In genomic region chr14:22083931-22084330, GRCm38 (mm10) we compare ENCODE assay signal across 16 mouse cellular contexts.
DNase-seq lines count a peak whose midpoint lies in the region; TF ChIP-seq lines count a peak whose summit lies in the region.
"Had no signal": no experiment of that assay in that cellular context is flagged by ENCODE, and none has a peak within 500 bp of the region (broad histone marks: within the 10 kb centered on the region; RNA-seq: fewer than 3 reads in every experiment).

No protein-coding gene starts in this region.

- no peak overlapping the region for H3K4me3 ChIP-seq in layer of hippocampus, adult 2 months
- H3K4me3 ChIP-seq: embryonic facial prominence, embryonic 12.5 days; heart, embryonic 10.5 days; hindbrain, embryonic 12.5 days had no signal

- no peak for DNase-seq in layer of hippocampus, adult 2 months (ENCODE audit: low spot score in 2 of 2)
- no peak for DNase-seq in layer of hippocampus, adult 9-10 months (ENCODE audit: low spot score)
- DNase-seq in brain, embryonic 14.5 days (ENCODE audit: low read depth), result peak; percentile 58
- DNase-seq in retina, embryonic 14.5 days (ENCODE audit: low spot score), result peak; percentile 39
- no peak for DNase-seq in frontal cortex, postnatal 36 days (ENCODE audit: low spot score in 2 of 2)
- DNase-seq in urinary bladder, adult 2 months (ENCODE audit: low spot score), result no peak
- DNase-seq: adrenal gland, postnatal 10 days; cerebellum, adult 9-10 months; cerebellum, postnatal 25 days; gastrocnemius, postnatal 10 days; heart, adult 18-20 months; heart, postnatal 10 days; heart, postnatal 4 days had no signal

- H3K27ac ChIP-seq in layer of hippocampus, adult 2 months, result no peak overlapping the region
- H3K27ac ChIP-seq: embryonic facial prominence, embryonic 12.5 days; heart, embryonic 10.5 days; hindbrain, embryonic 12.5 days had no signal

- TF ChIP-seq POLR2A in brain, embryonic 14.5 days (IDR thresholded peaks at IDR 0.05; ENCODE audit: borderline replicate concordance, extremely low read depth, insufficient read depth, insufficient read length, poor library complexity, severe bottlenecking), result no peak

- TF ChIP-seq CTCF in layer of hippocampus, adult 2 months (conservative IDR thresholded peaks at IDR 0.05), result peak; percentile 21; the same call in 1 of the 2 replicates
- TF ChIP-seq CTCF in brain, embryonic 14.5 days (IDR thresholded peaks at IDR 0.05; ENCODE audit: borderline replicate concordance, extremely low read depth, insufficient read depth, insufficient read length), result no peak

Comparison
In these comparisons a context has a peak if more than half of its experiments do, and no peak if none do; other contexts are left out.
1. DNase-seq: peak in brain, embryonic 14.5 days (single experiment) and retina, embryonic 14.5 days (single experiment); none in layer of hippocampus, adult 2 months (0 of 2), layer of hippocampus, adult 9-10 months (single experiment), frontal cortex, postnatal 36 days (0 of 2) and urinary bladder, adult 2 months (single experiment).